Mouse (Mus musculus) kidney, adult 2 months (tissue): ENCODE data around the gene Col24a1.

Experiments
- CTCF ChIP-seq: fragments of 200-500 bp; conservative IDR thresholded peaks from 2 replicates; pipeline ENCODE4 v1.5.1; 2011; ENCODE audit warnings: low read depth, mild to moderate bottlenecking, control low read depth, low read length, moderate library complexity, mixed read lengths; ENCODE audit not compliant: insufficient read depth, insufficient read length
- POLR2A ChIP-seq: fragments of 200-500 bp; IDR thresholded peaks from one replicate; pipeline ENCODE4 v1.6.1; 2011; ENCODE audit warnings: low read depth, low read length, control low read depth

GRCm38 (mm10) chr3:145514197-145514596, 221.9 kb downstream of the Col24a1 start:
- TF ChIP-seq POLR2A (no peak), CTCF (no peak)
